In the genomic region with DNA sequence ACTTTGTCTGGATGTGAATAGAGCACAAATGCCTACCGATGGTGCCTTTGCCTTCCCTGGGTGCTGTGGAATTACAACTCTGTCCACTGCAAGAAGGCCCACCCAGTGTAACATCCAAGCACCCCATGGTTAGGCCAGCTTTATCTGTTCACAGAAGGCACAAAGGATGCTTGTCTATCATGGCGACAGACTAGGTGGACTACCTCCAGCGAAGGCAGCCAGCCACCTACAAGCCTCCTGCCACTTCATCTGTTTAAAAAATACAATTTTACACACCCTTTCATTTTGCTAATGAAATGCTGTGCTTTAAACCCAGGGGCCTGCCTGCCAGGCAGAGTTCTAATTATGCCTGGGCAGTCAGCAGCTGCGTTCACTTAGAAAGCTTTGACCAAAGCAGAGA, we compare ENCODE assay signal across 24 mouse cellular contexts.
A peak's percentile ranks its signal among the peaks of the same experiment; 100 is the strongest.
DNase-seq lines count a peak whose midpoint lies in the region; ATAC-seq lines count a peak whose summit lies in the region.
"Had no signal": no experiment of that assay in that cellular context is flagged by ENCODE, and none has a peak within 500 bp of the region (broad histone marks: within the 10 kb centered on the region; RNA-seq: fewer than 3 reads in every experiment).

No protein-coding gene starts in this region.

- H3K9me3 ChIP-seq in midbrain, embryonic 13.5 days: no peaks in the 10 kb centered on the region
- H3K9me3 ChIP-seq in midbrain, embryonic 11.5 days (ENCODE audit: control insufficient read depth, low read length): no peaks in the 10 kb centered on the region
- no peaks in the 10 kb centered on the region for H3K9me3 ChIP-seq in limb, embryonic 10.5 days (replicated peaks)
- no peaks in the 10 kb centered on the region for H3K9me3 ChIP-seq in intestine, embryonic 16.5 days (ENCODE audit: control insufficient read depth, low read length)
- H3K9me3 ChIP-seq: forebrain, embryonic 13.5 days; hindbrain, embryonic 15.5 days; lung, embryonic 15.5 days; midbrain, embryonic 15.5 days; neural tube, embryonic 15.5 days had no signal

- intact Hi-C loops in heart, postnatal 14 days (cut with DNase I): no loop called here

- no peaks in the 10 kb centered on the region for H3K27me3 ChIP-seq in midbrain, embryonic 13.5 days
- H3K27me3 ChIP-seq in midbrain, embryonic 11.5 days (ENCODE audit: control insufficient read depth, insufficient read depth, low read length): no peaks in the 10 kb centered on the region
- no peaks in the 10 kb centered on the region for H3K27me3 ChIP-seq in limb, embryonic 10.5 days (ENCODE audit: low read depth, poor library complexity, severe bottlenecking)
- no peaks in the 10 kb centered on the region for H3K27me3 ChIP-seq in intestine, embryonic 16.5 days (replicated peaks; ENCODE audit: control insufficient read depth, insufficient read depth, low read length)
- H3K27me3 ChIP-seq: CH12.LX; forebrain, embryonic 13.5 days; hindbrain, embryonic 15.5 days; lung, embryonic 15.5 days; midbrain, embryonic 15.5 days; neural tube, embryonic 15.5 days had no signal

- H3K36me3 ChIP-seq in midbrain, embryonic 13.5 days: no peaks in the 10 kb centered on the region
- no peaks in the 10 kb centered on the region for H3K36me3 ChIP-seq in midbrain, embryonic 11.5 days (ENCODE audit: control insufficient read depth, insufficient read depth, low read length)
- no peaks in the 10 kb centered on the region for H3K36me3 ChIP-seq in limb, embryonic 10.5 days
- H3K36me3 ChIP-seq in intestine, embryonic 16.5 days (ENCODE audit: control insufficient read depth, insufficient read depth, low read length): no peaks in the 10 kb centered on the region
- H3K36me3 ChIP-seq: hindbrain, embryonic 15.5 days; lung, embryonic 15.5 days; midbrain, embryonic 15.5 days; neural tube, embryonic 15.5 days had no signal

- no peak overlapping the region for H3K4me3 ChIP-seq in midbrain, embryonic 13.5 days (replicated peaks)
- no peak overlapping the region for H3K4me3 ChIP-seq in midbrain, embryonic 11.5 days (ENCODE audit: low read depth, low read length)
- no peak overlapping the region for H3K4me3 ChIP-seq in limb, embryonic 10.5 days
- H3K4me3 ChIP-seq in intestine, embryonic 16.5 days (ENCODE audit: low read length): no peak overlapping the region
- H3K4me3 ChIP-seq: forebrain, embryonic 13.5 days; hindbrain, embryonic 15.5 days; lung, embryonic 15.5 days; midbrain, embryonic 15.5 days; neural tube, embryonic 15.5 days had no signal

- ATAC-seq in midbrain, embryonic 13.5 days: no peak
- no peak for ATAC-seq in midbrain, embryonic 11.5 days (ENCODE audit: low FRiP score)
- ATAC-seq in intestine, embryonic 16.5 days: no peak
- ATAC-seq: activated CD4-positive, CD25-positive, alpha-beta regulatory T cell, adult 4 months; forebrain, embryonic 13.5 days; midbrain, embryonic 15.5 days had no signal

- WGBS in midbrain, embryonic 13.5 days: 62% methylated on average over 4 of the region's 4 CpGs
- WGBS in midbrain, embryonic 11.5 days: 90% methylated on average over 4 of the region's 4 CpGs
- 85% methylated on average over 4 of the region's 4 CpGs for WGBS in limb, embryonic 10.5 days
- 93% methylated on average over 4 of the region's 4 CpGs for WGBS in intestine, embryonic 16.5 days

- DNase-seq in heart, adult 11 months: peak; percentile 21
- DNase-seq in heart, postnatal 14 days: no peak
- DNase-seq in midbrain, embryonic 11.5 days (ENCODE audit: low spot score, missing footprints): no peak
- no peak for DNase-seq in limb, embryonic 10.5 days (ENCODE audit: low spot score)
- no peak for DNase-seq in right cerebral cortex, postnatal 14 days
- DNase-seq: adrenal gland, adult 2 months; adrenal gland, postnatal 36 days; cerebellum, adult 8-10 months; cerebellum, postnatal 36 days; gastrocnemius, postnatal 10 days; kidney, adult 2 months; left cerebral cortex, postnatal 4 days; spleen, adult 18-20 months; thymus, postnatal 14 days had no signal

- no peak overlapping the region for H3K9ac ChIP-seq in midbrain, embryonic 13.5 days (replicated peaks)
- no peak overlapping the region for H3K9ac ChIP-seq in midbrain, embryonic 11.5 days (ENCODE audit: low read length)
- H3K9ac ChIP-seq in intestine, embryonic 16.5 days (ENCODE audit: low read depth, low read length): no peak overlapping the region
- H3K9ac ChIP-seq: forebrain, embryonic 13.5 days; hindbrain, embryonic 15.5 days; lung, embryonic 15.5 days; midbrain, embryonic 15.5 days; neural tube, embryonic 15.5 days had no signal

- 0 out of 2 replicates have a peak, but pooled peaks cover 4% of the 10 kb centered on the region for H3K4me1 ChIP-seq in midbrain, embryonic 13.5 days (replicated peaks)
- H3K4me1 ChIP-seq in midbrain, embryonic 11.5 days (ENCODE audit: control insufficient read depth, insufficient read depth, low read length): no peaks in the 10 kb centered on the region
- H3K4me1 ChIP-seq in limb, embryonic 10.5 days: peaks cover 16% of the 10 kb centered on the region
- H3K4me1 ChIP-seq in intestine, embryonic 16.5 days (ENCODE audit: control insufficient read depth, insufficient read depth, low read length): no peaks in the 10 kb centered on the region
- H3K4me1 ChIP-seq: hindbrain, embryonic 15.5 days; lung, embryonic 15.5 days; midbrain, embryonic 15.5 days; neural tube, embryonic 15.5 days had no signal

- no peak overlapping the region for H3K4me2 ChIP-seq in midbrain, embryonic 13.5 days (replicated peaks)
- no peak overlapping the region for H3K4me2 ChIP-seq in midbrain, embryonic 11.5 days
- H3K4me2 ChIP-seq in intestine, embryonic 16.5 days (ENCODE audit: low read depth, low read length): no peak overlapping the region
- H3K4me2 ChIP-seq: forebrain, embryonic 13.5 days; heart, embryonic 11.5 days; hindbrain, embryonic 15.5 days; lung, embryonic 15.5 days; midbrain, embryonic 15.5 days; neural tube, embryonic 15.5 days had no signal

- H3K27ac ChIP-seq in midbrain, embryonic 13.5 days: peak overlapping the region; percentile 48
- no peak overlapping the region for H3K27ac ChIP-seq in midbrain, embryonic 11.5 days (ENCODE audit: low read depth, low read length)
- H3K27ac ChIP-seq in limb, embryonic 10.5 days: 0 out of 2 replicates have a peak overlapping the region, but pooled peaks have one; percentile 15
- no peak overlapping the region for H3K27ac ChIP-seq in intestine, embryonic 16.5 days (ENCODE audit: low read length)
- H3K27ac ChIP-seq: forebrain, embryonic 13.5 days; hindbrain, embryonic 15.5 days; lung, embryonic 15.5 days; midbrain, embryonic 15.5 days; neural tube, embryonic 15.5 days had no signal

Comparison
In these comparisons a context has a peak if more than half of its experiments do, and no peak if none do; other contexts are left out.
1. H3K27ac ChIP-seq: peak in midbrain, embryonic 13.5 days (single experiment) and limb, embryonic 10.5 days (single experiment); none in midbrain, embryonic 11.5 days (single experiment) and intestine, embryonic 16.5 days (single experiment).